Mouse (Mus musculus) midbrain, embryonic 10.5 days (tissue): ENCODE data around the gene Zfp280b. TPM values are rescaled to one million over a fixed set of nuclear protein-coding genes. Genes with fewer than 3 reads are reported as not detected.
"Not testable (repeated sequence)": the region's sequence is repeated elsewhere in the genome, so short reads cannot be mapped to it uniquely, and the experiment has no call there.

ENCODE experiments used
- DNase-seq: peaks from one replicate; pipeline ENCODE4 v3.0.0-alpha.2; 2017; ENCODE audit warnings: low spot score
- H3K27ac ChIP-seq: fragments of 300-500 bp; sonication (generic); replicated peaks from 2 replicates; pipeline ENCODE4 v1.5.1; 2016; ENCODE audit warnings: mild to moderate bottlenecking
- H3K27me3 ChIP-seq: fragments of 300-500 bp; sonication (generic); 2 replicates; pipeline ENCODE4 v1.6.1; 2016; ENCODE audit warnings: low read depth, mild to moderate bottlenecking; ENCODE audit not compliant: poor library complexity, severe bottlenecking
- H3K36me3 ChIP-seq: fragments of 300-500 bp; sonication (generic); 2 replicates; pipeline ENCODE4 v1.6.1; 2016; ENCODE audit warnings: mild to moderate bottlenecking, moderate library complexity
- H3K4me1 ChIP-seq: fragments of 300-500 bp; sonication (generic); 2 replicates; pipeline ENCODE4 v1.6.1; 2016
- H3K4me3 ChIP-seq: fragments of 300-500 bp; sonication (generic); 2 replicates; pipeline ENCODE4 v1.5.1; 2016; ENCODE audit warnings: mild to moderate bottlenecking, moderate library complexity
- H3K9me3 ChIP-seq: fragments of 300-500 bp; sonication (generic); replicated peaks from 2 replicates; pipeline ENCODE4 v1.6.1; 2016; ENCODE audit warnings: mild to moderate bottlenecking
- WGBS: fragments of 180-500 bp; shearing (Covaris S2); methylation state at CpG from one replicate; pipeline ENCODE4 v1.1.7; 2016; 5-methylcytosine and 5-hydroxymethylcytosine counted together
- polyA plus RNA-seq: library from polyadenylated mRNA; unstranded; fragments of >200 nt; fragmentation: Nextera tagmentation; extraction: Ambion mirVana; gene quantifications from 2 replicates; pipeline ENCODE4 v1.2.1, GENCODE M21; 2016

Gene Zfp280b
- polyA plus RNA-seq, 1 experiment from 2014 or later: 39.0 TPM

- WGBS: 94% methylated on average over 8 of the region's 8 CpGs
- no peaks in the 10 kb centered on the region; the same call in 1 of the 2 replicates for H3K9me3 ChIP-seq
- H3K27ac ChIP-seq: no peak overlapping the region
- DNase-seq: no peak
- H3K36me3 ChIP-seq: peaks cover 54% of the 10 kb centered on the region
- no peaks in the 10 kb centered on the region for H3K27me3 ChIP-seq
- H3K4me1 ChIP-seq: peaks cover 13% of the 10 kb centered on the region
- peak overlapping the region; percentile 93; the same call in 1 of the 2 replicates for H3K4me3 ChIP-seq
Measured at GRCm38 (mm10) chr10:76034001-76034600, 1.7 kb downstream of the Zfp280b start.

- Histone ChIP-seq H3K36me3 (peaks cover 66% of the 10 kb centered on the region), H3K27me3 (no peaks in the 10 kb centered on the region), H3K9me3 (no peaks in the 10 kb centered on the region; the same call in 1 of the 2 replicates), H3K27ac (no peak overlapping the region), H3K4me3 (no peak overlapping the region), H3K4me1 (peaks cover 13% of the 10 kb centered on the region)
- DNase-seq: no peak
Measured at GRCm38 (mm10) chr10:76035277-76035676, 2.8 kb downstream of the Zfp280b start.

GRCm38 (mm10) chr10:76036962-76037361 lies 4.5 kb downstream of the Zfp280b start:
- H3K9me3 ChIP-seq: no peaks in the 10 kb centered on the region; the same call in 1 of the 2 replicates
- peaks cover 11% of the 10 kb centered on the region for H3K4me1 ChIP-seq
- no peak overlapping the region for H3K4me3 ChIP-seq
- no peak for DNase-seq
- no peak overlapping the region for H3K27ac ChIP-seq
- no peaks in the 10 kb centered on the region for H3K27me3 ChIP-seq
- H3K36me3 ChIP-seq: peaks cover 81% of the 10 kb centered on the region
- WGBS: 94% methylated on average over 5 of the region's 5 CpGs

GRCm38 (mm10) chr10:76045343-76045742 lies 12.9 kb downstream of the Zfp280b start:
- H3K36me3 ChIP-seq: peaks cover 38% of the 10 kb centered on the region
- H3K9me3 ChIP-seq: no peaks in the 10 kb centered on the region
- H3K4me1 ChIP-seq: peaks cover 13% of the 10 kb centered on the region
- no peaks in the 10 kb centered on the region for H3K27me3 ChIP-seq
- 50% methylated on average over 5 of the region's 5 CpGs for WGBS
- H3K4me3 ChIP-seq: no peak overlapping the region
- DNase-seq: no peak
- H3K27ac ChIP-seq: no peak overlapping the region

GRCm38 (mm10) chr10:76046754-76047153 lies 14.3 kb downstream of the Zfp280b start:
- Histone ChIP-seq H3K27me3 (no peaks in the 10 kb centered on the region), H3K9me3 (0 out of 2 replicates have a peak, but pooled peaks cover under 1% of the 10 kb centered on the region), H3K4me3 (no peak overlapping the region), H3K27ac (no peak overlapping the region), H3K36me3 (peaks cover 24% of the 10 kb centered on the region), H3K4me1 (peaks cover 13% of the 10 kb centered on the region)
- WGBS: 71% methylated on average over 1 of the region's 1 CpGs
- no peak for DNase-seq

GRCm38 (mm10) chr10:76047182-76047869 lies 14.9 kb downstream of the Zfp280b start:
- Histone ChIP-seq H3K36me3 (peaks cover 20% of the 10 kb centered on the region), H3K9me3 (0 out of 2 replicates have a peak, but pooled peaks cover 4% of the 10 kb centered on the region), H3K27ac (no peak overlapping the region), H3K4me3 (no peak overlapping the region), H3K27me3 (no peaks in the 10 kb centered on the region), H3K4me1 (peaks cover 13% of the 10 kb centered on the region)
- 60% methylated on average over 5 of the region's 5 CpGs for WGBS
- no peak for DNase-seq

- H3K27me3 ChIP-seq: no peaks in the 10 kb centered on the region
Measured at GRCm38 (mm10) chr10:76048967-76049366, 16.5 kb downstream of the Zfp280b start.

GRCm38 (mm10) chr10:76051860-76052259 lies 19.4 kb downstream of the Zfp280b start:
- no peaks in the 10 kb centered on the region for H3K27me3 ChIP-seq
- H3K4me3 ChIP-seq: no peak overlapping the region
- H3K36me3 ChIP-seq: no peaks in the 10 kb centered on the region
- peaks cover 5% of the 10 kb centered on the region; the same call in 1 of the 2 replicates for H3K4me1 ChIP-seq
- 84% methylated on average over 11 of the region's 11 CpGs for WGBS
- H3K27ac ChIP-seq: no peak overlapping the region
- H3K9me3 ChIP-seq: 0 out of 2 replicates have a peak, but pooled peaks cover 7% of the 10 kb centered on the region
- no peak for DNase-seq

More at GRCm38 (mm10) chr10:76048967-76049366, 16.5 kb downstream of the Zfp280b start:
- Histone ChIP-seq H3K36me3 (peaks cover 5% of the 10 kb centered on the region), H3K4me1 (peaks cover 13% of the 10 kb centered on the region), H3K27ac (no peak overlapping the region), H3K9me3 (0 out of 2 replicates have a peak, but pooled peaks cover 7% of the 10 kb centered on the region), H3K4me3 (no peak overlapping the region)
- WGBS: 59% methylated on average over 6 of the region's 6 CpGs
- no peak for DNase-seq

- H3K27ac ChIP-seq: no peak overlapping the region
- no peak for DNase-seq
- no peaks in the 10 kb centered on the region for H3K9me3 ChIP-seq
- H3K4me3 ChIP-seq: no peak overlapping the region
- WGBS: 90% methylated on average over 5 of the region's 5 CpGs
- H3K27me3 ChIP-seq: no peaks in the 10 kb centered on the region
- peaks cover under 1% of the 10 kb centered on the region; the same call in 1 of the 2 replicates for H3K4me1 ChIP-seq
- no peaks in the 10 kb centered on the region for H3K36me3 ChIP-seq
Measured at GRCm38 (mm10) chr10:76062439-76062838, 30.0 kb downstream of the Zfp280b start.

- 41% methylated on average over 12 of the region's 12 CpGs for WGBS
- H3K9me3 ChIP-seq: no peaks in the 10 kb centered on the region
- H3K27me3 ChIP-seq: no peaks in the 10 kb centered on the region
- no peak for DNase-seq
- no peak overlapping the region for H3K4me3 ChIP-seq
- H3K4me1 ChIP-seq: peaks cover 9% of the 10 kb centered on the region
- no peaks in the 10 kb centered on the region for H3K36me3 ChIP-seq
- H3K27ac ChIP-seq: no peak overlapping the region
Measured at GRCm38 (mm10) chr10:76067674-76068613, 35.5 kb downstream of the Zfp280b start.

GRCm38 (mm10) chr10:76072080-76072479 lies 39.6 kb downstream of the Zfp280b start:
- H3K9me3 ChIP-seq, H3K4me3 ChIP-seq, H3K27ac ChIP-seq, H3K27me3 ChIP-seq, H3K4me1 ChIP-seq, DNase-seq, H3K36me3 ChIP-seq: not testable (repeated sequence)
- 95% methylated on average over 5 of the region's 5 CpGs for WGBS

GRCm38 (mm10) chr10:76077008-76077407 lies 44.6 kb downstream of the Zfp280b start:
- H3K27me3 ChIP-seq, H3K27ac ChIP-seq, H3K9me3 ChIP-seq, H3K4me3 ChIP-seq, H3K4me1 ChIP-seq, H3K36me3 ChIP-seq, DNase-seq: not testable (repeated sequence)
- 88% methylated on average over 2 of the region's 2 CpGs for WGBS
